Mouse (Mus musculus) heart, adult 8-10 months (tissue): ENCODE measurements at regions not wholly inside any gene's neighbourhood (a gene's known extent, or its start where the extent isn't known, plus 50 kb on each side); places are given as distances from the start of the nearest gene placed in this dataset.

Experiments used
- DNase-seq: peaks from one replicate; pipeline ENCODE4 v3.0.0; 2022; ENCODE audit warnings: low spot score

DNA sequence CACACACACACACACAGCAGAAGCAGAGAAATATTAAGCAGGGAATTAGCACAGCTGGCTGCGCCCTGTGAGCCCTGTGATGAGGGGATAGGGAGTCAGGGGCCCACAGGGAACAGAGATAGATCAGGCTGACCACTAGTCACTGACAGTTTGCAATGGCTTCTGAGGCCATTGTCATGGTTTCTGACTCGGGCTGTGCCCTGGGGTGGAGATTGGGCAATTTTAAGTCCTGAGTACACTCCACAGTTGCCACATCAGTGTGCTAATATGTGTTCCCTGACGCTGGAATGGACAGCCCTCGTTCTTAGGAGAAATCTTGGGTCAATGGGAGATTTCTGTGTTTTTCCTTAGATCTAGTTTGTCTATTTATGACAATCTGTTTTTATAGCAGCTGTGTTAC, 148.3 kb upstream of the Nectin1 start:
- DNase-seq: no peak

- DNase-seq: no peak
Observed at GRCm38 (mm10) chr9:43600396-43600795, 143.4 kb upstream of the Nectin1 start.

DNA sequence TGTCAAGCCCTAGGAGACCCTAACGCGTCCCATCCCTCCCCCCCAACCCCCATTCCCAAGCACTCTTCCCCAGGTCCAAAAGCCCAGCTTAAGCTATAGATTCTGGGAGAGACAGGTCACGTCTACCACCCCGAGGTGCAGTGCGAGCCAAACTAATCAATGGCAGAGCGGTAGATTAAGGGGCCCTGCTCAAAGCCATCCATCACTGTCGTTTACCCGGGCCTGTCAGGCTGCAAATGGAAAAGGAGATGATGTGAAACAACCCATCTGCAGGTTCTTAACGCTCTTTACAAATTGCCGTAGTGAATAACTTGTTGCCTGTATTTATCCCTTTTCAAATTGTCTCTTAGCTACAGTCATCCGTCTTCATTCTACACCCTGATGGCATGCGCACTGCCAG, 126.2 kb upstream of the Nectin1 start:
- DNase-seq: no peak

GRCm38 (mm10) chr9:43627558-43627957, 116.2 kb upstream of the Nectin1 start:
- DNase-seq: no peak

- no peak for DNase-seq
Observed at GRCm38 (mm10) chr9:43628786-43629185, 115.0 kb upstream of the Nectin1 start.

- no peak for DNase-seq
Observed at GRCm38 (mm10) chr9:43636372-43636965, 107.3 kb upstream of the Nectin1 start.

- DNase-seq: no peak
Observed at GRCm38 (mm10) chr9:43658186-43658585, 85.6 kb upstream of the Nectin1 start.

DNA sequence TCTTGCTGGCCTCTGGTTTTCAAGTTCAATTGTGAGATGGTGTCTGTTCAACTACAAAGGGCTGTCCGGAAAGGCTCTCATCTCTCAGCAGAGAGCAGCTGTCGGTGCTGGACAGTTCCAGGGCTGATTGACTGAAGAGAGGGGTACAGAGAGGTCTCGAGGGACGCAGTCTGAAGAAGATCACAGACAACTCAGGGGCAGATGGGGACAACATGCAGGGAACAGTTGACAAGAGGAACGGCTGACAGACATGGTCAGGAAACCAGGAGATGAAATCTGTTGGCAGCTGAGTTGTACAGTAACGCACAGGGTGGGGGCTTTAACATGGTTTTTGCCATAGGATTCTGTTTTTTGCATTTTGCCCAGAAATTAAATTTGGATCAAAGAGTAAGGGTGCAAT, 84.5 kb upstream of the Nectin1 start:
- DNase-seq: no peak

DNA sequence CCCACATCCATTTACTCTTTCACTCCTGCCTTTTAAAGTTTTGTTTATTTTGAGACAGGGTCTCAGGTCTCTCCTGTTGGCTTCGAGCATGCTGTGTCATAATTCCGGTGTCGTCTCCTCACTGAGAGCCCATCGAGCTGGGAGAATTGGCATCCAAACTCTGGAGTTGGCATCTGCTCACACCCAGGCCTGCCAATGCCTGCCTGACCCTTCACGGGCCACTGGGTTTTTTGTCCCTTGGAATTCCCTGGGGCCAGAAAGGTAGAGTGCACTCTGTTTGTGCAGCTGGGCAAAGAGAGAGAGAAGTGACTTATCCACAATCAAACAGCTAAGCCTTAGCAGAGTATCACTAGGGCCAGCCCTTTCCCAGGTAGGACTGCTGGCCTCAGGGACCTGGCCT, 83.6 kb upstream of the Nectin1 start:
- no peak for DNase-seq

DNA sequence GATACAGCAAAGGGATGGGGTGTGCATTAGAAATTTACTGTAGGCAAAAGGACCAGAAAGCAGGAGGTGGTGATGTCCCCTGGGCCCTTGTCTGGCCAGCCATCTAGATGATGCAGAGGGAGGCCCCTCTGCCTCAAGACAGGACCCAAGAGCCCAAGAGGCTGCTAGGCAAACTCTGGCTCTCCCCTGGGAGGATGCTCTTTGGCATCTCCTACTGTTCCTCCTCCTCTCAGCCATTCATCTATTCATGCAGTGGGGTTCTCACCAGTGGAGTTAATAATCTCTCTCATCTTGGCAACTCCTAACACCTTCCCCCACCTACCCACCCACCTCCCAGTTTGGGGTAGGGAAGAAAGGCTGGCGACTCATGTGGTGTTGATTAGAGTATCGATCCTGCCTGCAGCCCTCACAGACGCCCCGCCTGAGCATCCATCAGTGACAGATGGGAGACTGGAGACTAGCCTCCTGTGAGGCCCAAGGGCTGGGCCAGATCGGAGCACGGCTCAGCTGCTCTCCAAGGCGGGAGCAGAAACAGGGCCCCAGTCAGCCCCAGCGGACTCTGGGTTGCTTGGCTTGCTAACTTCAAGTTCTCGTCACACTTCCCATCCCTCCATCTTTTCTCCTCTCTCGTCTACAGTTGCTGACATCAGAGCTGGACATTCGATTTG, 82.8 kb upstream of the Nectin1 start:
- DNase-seq: no peak

GRCm38 (mm10) chr9:43661646-43662045, 82.1 kb upstream of the Nectin1 start:
- DNase-seq: no peak

DNA sequence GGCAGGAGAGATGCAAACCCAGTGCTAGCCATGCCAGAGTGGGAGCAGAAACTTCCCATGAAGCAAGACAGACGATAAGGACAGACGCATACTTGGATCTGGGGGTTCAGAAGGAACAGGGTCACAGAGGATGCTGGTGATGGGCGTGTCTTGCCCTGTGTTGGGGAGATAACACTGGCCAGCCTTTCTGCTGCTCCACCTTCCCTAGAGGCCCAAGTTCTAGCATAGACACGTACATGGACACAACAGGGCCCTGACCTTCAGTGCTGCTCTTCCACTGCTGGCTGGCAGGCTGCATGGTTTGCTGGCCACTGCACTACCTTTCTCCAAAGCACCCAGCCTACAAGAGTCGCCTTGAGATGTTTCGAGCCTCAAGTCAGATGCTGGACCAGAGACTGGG, 76.4 kb upstream of the Nectin1 start:
- no peak for DNase-seq

DNA sequence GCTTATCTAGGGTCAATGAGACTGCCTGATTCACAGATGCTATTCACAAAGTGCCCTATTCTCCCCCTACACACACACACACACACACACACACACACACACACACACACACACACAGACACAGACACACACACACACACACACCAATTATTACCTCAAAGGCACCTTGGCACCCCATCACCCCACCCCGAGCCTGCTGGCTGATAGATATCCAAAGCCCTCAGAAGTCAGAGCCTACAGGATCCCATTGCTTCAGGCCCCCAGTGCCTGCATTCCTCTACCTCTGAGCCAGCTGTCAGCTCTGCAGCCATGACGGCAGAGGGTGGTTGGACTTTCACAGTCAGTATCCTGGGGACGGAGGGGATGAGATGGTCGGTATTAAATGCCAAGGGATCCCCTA, 75.8 kb upstream of the Nectin1 start:
- DNase-seq: no peak

GRCm38 (mm10) chr9:43668731-43669130, 75.1 kb upstream of the Nectin1 start:
- no peak for DNase-seq

DNA sequence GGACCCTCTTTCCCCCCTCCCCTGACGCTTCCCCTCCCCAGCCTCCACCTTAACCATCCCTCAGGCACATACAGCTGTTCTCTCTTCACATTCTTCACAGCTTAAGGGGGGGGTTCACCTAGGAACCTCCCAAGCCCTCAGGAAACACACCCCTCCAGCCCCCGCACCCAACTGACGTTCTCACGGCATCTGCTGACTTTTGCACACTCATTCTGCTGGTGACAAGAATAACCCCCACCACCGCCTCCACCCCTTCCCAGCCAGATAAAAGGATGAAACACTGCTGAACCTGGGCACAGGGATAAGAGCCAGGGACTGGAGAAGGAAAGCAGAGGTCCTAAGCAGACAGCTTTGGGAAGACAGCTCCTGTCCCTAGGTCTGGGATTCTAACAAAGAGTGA, 73.2 kb upstream of the Nectin1 start:
- no peak for DNase-seq

DNA sequence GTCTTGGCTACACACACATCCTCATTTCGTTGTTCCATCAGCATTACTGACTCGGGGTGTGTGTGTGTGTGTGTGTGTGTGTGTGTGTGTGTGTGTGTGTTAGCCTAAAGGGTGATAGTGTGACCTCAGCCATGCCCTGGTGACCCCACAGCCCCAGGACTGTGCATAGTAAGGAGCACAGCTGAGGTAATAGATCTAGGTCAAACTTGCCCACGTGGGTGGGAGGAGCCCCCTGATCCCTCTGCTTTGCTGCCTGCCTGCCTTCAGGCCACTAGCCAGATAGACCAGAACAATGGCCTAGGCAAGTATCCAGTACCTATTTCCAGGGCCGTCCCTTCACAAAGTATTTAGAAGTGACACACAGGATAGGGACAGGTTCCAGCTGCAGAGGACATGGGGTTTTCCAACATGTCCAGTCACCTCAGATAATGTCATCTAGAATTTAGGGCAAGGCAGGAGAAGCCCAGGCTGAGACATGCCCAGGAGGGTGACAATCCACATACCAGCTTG, 70.6 kb upstream of the Nectin1 start:
- DNase-seq: peak; percentile 66

GRCm38 (mm10) chr9:43674321-43674720, 69.5 kb upstream of the Nectin1 start:
- no peak for DNase-seq

GRCm38 (mm10) chr9:43676011-43676410, 67.8 kb upstream of the Nectin1 start:
- DNase-seq: no peak

DNA sequence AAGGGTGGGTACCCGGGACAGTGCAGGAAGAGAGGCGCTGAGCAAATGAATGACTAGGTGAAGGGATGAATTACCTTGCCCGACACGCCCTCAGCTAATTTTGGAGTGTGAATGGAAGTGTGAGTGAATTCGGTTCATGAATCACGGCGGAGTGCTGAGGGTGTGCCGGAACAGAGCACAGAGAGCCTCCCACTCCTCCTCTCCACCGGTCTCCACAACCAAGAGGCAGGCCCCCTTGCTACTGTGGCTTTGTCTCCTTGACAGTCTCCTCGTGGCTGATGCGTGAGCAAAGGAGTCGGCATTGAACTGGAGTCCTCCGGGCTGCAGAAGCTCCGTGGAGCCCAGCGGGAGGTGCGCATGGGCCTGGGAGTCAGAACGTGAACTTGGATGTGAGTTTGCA, 64.5 kb upstream of the Nectin1 start:
- no peak for DNase-seq

GRCm38 (mm10) chr9:43681317-43681716, 62.5 kb upstream of the Nectin1 start:
- no peak for DNase-seq

DNA sequence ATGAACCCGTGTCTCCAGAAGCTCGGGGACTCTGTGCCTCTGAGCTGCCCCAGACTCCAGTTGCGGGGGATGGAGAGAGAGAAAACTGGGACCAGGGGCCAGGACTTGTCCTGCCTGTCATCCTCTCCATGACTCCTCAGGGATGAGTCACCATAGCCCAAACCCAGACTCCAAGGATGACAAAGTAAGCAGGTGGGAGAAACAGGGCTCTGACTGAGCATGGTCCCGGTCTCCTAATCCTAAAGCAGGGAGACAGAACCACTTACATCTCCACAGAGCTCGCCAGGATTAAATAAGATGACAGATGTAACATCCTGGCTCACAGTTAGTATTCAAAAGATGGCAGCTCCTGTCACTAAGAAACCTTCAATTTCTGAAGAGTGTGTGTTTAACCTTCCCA, 61.7 kb upstream of the Nectin1 start:
- DNase-seq: no peak

- DNase-seq: no peak
Observed at GRCm38 (mm10) chr9:43684596-43684995, 59.2 kb upstream of the Nectin1 start.

- DNase-seq: no peak
Observed at GRCm38 (mm10) chr9:43692015-43692414, 51.8 kb upstream of the Nectin1 start.

GRCm38 (mm10) chr9:43692538-43692937, 51.2 kb upstream of the Nectin1 start:
- DNase-seq: no peak
